Mouse (Mus musculus): ENCODE data around the gene Plekha6.

Plekha6 gene

DNA sequence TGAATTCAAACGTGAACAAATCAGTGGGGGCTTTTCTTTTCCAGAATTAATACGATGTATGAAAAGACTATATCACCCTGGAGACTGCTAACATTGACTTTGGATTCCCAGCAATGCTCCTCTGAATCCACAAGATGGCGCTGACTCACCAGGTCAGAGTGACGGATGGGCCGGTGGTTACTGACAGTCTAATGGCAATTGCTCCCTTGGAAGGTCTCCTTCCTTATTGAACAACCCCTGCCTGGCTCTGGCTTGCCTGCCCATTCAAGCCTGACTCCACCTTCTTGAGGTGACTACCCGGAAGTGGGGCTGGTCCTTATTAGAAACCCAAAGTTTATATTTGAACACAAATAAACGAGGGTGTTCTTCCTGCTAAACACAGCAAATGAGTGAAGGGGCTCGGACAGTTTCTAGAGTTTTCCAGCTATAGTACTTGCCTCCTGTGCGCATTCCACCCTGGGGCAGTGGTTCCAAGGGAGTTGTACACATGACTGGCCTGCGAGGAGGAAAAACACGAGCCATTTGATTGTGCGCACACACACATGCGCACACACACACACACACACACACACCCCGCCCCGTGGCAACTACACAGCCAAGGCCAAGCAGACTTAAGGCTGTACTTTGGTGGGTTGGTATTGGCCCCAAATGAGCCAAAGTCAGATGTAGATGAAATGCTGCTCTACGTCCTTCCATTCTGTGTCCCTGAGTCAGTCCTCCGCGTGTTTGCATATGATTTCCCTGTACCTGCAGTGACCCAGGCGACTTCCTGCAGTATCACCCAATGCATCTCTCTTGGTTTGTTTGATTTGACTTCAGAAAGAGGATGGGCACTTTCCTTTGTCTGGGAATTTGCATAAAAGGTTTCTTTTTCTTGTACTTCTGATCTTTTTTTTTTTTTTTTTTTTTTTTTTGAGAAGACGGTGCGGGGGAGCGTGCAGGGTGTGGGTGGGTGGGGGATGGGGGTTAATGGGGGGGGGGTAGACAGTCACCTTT is 17.7 kb upstream of the Plekha6 start:
- DNase-seq (ENCODE audit: low read depth, low spot score): peak; percentile 46

DNA sequence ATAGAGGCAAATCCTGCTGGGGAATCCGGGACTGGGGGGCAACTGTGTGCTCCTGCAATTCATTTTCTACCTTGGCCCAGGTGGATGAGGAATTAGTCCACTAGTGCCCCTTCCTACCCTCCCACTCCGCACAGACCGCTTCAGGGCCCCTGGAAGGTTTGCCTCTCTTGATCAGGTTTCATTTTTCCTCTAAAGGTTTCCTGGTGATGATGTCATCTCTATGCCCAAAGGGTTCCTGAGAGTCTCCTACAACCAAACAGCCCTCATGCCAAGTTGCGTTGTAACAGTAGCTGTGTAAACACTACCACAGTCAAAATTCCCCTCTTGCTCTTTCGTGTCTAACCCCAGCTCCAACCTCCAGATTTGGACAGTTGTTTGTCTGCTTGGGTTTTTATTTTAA is 16.7 kb upstream of the Plekha6 start:
- no peak for DNase-seq (ENCODE audit: low read depth, low spot score)

DNA sequence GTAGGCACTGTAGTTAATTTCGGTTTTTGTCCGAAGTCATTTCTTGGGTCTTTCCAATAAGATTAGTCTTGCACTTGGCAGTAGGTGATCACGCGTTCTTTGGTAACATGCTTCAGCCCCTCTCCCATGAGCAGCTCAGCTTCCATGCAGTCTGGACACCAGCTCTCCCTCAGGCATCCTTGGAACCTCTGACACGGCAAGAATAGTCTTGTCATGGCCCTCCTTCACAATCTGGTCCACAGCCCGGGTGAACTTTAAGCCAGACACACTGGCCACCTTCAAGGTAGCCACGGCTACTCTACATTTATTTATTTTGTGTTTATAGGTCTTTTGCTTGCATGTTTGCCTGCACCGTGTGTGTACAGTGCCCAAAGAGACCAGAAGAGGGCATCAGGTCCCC is 15.9 kb upstream of the Plekha6 start:
- no peak for DNase-seq (ENCODE audit: low read depth, low spot score)

DNA sequence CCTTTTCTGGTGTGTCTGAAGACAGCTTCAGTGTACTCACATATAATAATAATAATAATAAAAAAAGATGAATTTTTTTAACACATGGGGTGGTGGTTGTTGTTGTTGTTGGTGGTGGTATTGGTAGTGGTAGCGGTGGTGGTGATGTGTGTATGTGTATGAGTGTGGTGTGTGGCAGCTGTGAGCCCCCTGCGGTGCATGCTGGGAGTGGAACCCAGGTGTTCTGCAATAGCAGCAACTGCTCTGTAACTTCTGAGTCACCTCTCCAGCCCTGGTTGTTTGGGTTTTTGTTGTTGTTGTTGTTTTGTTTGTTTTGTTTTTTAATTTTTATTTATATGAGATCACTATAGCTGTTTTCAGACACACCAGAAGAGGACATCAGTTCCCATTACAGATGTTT is 13.5 kb upstream of the Plekha6 start:
- DNase-seq (ENCODE audit: low read depth, low spot score): no peak

DNA sequence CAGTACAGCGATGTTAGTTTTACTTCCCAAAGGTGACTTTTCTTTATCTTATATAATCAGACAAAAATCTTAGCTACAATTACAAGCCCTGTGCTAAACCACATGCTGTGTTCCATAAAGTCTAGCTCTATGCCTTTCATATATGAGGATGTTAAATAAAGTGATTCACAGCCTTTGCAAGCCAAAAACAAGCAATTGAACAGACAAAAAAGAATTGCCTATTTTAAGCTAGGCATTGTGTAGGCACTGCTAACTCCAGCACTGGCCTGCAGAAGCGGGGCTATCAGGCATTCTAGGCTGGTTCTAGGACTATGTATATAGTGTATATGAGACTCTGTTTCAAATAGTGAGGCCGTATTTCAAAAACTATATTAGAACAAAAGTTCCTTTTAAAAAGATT is 11.8 kb upstream of the Plekha6 start:
- DNase-seq (ENCODE audit: low read depth, low spot score): no peak

DNA sequence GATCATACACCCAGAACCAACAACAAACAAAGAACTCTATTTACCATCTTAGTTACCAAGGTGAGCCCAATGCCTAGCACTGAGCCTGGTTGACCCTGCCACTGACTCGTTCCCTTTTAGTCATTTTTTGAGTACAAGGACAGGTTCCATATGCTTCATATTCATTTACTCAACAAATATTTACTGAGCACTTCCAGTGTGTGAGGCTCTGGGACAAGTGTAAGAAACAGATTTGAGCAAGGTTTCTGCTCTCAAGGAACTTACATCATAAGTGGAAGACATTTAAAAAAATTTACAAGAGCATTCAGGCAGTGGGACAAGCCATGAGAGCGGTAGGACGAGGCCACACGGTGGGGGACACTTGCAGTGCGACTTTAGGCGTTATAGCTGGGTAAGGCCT is 8.7 kb upstream of the Plekha6 start:
- DNase-seq (ENCODE audit: low read depth, low spot score): no peak

DNA sequence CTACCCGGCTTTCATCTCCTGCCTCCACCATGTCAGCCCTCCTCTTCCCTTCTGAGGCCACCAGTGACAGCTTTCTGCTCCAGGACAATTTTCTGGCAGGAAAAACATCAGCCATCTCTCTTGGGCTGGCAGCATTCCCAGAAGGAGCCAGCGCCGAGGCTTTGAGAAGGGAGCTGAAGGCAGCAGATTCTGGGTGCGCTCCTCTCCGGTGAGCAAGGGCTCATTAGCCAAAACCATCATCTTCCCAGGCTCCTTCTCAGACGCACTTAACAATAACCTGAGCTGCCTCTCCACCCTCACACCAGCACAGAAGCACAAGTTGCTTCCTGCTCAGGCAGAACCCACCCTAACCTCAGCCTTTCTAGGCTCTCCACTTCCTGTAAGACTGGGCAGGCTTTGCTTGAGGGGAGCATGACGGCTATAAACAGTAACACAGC is 4.9 kb upstream of the Plekha6 start:
- DNase-seq (ENCODE audit: low read depth, low spot score): no peak

DNA sequence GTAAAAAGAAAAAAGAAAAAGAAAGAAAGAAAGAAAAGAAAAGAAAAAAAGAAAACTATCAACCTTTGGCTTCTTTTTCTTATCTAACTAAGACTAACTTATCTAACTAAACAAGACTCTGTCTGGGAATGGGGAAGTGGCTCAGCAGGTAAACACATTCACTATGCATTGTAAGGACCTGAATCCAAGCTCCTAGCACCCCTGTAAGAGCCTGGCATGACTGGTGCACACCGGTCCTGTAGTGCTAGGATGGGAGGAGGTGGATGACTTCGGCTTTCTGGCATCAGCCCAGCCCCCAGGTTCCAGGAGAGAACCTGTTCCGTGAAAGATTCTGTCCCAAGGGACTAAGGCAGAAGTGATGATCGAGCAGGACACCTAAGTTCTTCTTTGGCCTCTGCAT is 2.5 kb upstream of the Plekha6 start:
- no peak for DNase-seq (ENCODE audit: low read depth, low spot score)

DNA sequence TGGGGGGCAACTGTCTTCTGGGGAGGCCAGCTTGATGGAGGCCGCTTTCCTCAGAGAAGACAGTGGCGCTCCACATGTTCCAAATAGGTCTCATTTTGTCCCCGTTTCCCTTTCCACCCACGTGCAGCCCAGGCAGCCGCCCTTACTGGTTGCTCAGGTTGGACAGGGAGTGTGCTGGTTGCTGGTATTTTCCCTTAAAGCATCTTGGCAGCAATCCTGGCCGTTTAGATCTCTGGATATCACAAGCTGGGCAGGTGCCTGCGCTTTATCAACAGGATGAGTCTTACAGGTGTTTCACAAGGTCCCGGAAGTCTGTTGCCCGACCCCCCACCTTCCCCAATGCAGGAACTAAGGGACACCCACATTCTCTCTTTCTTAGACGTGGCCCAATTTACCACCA is 2.0 kb upstream of the Plekha6 start:
- DNase-seq (ENCODE audit: low read depth, low spot score): no peak

DNA sequence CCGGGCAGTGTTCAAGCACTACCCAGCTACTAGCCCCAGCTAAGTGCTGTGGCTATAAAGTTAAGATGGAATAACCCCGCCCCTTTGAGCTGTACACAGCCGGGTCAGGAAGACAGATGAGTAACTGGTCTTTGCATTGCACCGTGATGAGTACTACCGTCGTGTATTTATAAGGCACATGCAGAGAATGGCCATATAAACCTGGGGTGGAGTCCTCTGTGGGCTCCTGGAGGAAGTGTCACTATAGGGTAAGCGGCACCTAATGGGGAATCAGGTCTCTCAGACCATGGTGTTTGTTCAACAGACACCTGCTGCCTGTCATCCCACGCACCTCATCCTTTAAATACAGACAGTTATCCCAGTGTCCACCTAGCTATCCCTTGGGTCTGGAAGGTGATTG is 1.0 kb upstream of the Plekha6 start:
- no peak for DNase-seq (ENCODE audit: low read depth, low spot score)

DNA sequence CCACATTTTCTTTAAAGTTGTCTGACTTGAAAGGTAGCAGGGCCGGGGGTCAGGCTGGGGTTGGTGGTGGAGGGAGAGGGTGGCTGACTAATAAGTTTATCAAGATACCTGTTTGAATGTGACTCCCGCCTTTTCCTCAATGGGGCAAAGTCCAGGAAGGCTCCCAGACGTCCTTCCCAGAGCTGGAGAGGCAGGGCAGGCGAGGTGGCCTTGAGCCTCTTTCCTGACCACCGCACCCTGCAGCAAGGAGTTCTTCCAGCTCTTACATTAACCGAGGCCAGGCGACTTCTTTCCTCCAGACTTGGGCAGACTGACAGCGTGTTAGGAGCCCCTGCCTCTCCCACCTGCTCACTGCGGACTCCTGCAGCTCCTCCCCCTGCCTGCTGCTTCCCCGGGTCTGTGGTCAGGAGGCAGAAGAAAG is 591 bp downstream of the Plekha6 start:
- DNase-seq (ENCODE audit: low read depth, low spot score): no peak

DNA sequence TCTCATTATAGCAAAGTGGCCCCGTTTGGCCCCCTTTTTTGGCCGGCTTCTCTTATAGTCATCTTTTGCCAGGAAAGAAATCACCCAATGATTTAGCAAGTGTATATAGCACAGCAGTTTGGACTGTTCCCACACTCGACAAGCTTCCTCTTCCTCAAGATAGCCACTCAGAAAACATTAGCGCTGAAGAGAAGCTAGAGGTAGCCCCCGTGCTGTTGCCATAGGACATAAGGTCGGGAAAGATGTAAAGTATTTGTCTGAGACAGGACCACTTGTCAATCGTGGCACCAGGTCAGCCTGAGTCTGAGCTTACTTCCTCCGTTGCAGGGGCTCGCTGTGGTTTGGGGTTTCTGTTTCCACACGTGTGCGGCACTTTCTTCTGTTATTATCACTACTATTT is 1.1 kb downstream of the Plekha6 start:
- no peak for DNase-seq (ENCODE audit: low read depth, low spot score)

DNA sequence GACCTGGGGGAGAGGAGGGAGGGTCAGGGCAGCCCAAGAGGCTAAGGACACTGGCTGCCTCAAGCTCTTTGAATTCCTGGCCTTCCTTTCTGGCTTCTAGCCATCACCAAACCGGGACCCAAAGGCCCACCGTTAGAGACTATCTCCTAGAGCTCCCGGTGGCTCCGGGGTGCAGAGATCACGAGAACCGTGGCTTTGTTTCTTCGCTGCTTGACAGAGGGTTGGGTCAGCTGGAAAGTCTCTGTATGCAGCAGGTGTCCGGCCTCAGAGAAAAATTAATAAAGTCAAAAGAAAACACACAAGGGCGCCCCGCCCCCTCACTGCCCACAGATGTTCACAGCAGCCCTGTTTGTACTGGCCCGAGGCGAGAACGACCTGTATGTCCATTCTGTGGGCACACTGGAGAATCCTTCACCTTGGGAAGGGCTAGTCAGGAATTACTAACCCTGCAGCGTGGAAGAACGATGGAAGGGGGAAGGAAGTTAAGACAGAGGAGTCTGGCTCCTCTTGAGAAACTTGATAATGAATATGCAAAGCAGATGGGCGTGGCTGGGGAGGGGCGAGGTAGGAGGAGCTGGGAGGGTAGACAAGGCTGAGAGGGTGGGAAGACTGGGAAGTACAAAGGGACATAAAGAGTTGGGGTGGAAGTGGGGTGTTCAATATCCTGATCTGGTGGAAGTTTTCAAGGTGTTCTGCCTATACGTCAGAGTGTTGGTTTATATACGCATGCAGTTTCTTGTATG is 4.5 kb downstream of the Plekha6 start:
- DNase-seq (ENCODE audit: low read depth, low spot score): no peak

DNA sequence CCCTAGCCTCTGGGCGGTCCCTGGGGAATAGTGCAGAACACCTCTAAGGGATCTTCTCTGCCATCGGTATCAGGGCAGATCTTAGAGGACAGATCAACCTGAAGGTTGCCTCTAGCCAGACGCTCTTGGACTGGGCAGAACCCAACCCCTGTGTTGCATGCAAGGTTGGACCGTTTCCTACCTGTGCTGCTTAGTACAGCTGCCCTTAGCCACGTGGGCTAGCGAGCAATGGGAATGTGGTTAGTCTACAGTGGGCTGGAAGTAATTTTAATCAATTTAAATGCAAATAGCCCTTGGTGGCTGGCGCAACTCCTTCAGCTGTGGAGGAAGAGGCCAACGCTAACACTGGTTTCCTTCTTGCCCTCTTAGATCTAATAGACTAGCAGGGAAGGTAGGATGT is 6.2 kb downstream of the Plekha6 start:
- no peak for DNase-seq (ENCODE audit: low read depth, low spot score)

DNA sequence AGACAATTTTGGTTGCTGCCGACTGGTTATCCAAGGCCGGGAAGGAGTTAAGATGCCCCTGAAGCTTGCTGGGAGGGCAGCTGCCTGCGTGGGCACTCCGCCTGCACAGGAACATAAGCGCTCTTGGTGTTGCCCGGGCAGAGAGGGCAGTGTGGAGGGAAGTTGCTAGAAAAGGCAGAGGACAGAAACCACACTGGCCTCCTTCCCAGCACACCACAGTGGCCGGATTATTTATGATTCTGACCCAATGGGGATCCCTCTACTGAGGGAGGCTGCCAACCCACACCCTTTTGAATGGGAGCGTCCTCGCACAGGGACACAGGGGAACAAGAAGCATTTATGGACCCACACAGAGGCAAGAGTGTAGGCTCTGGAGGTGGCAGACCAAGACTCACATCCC is 7.3 kb downstream of the Plekha6 start:
- no peak for DNase-seq (ENCODE audit: low read depth, low spot score)

DNA sequence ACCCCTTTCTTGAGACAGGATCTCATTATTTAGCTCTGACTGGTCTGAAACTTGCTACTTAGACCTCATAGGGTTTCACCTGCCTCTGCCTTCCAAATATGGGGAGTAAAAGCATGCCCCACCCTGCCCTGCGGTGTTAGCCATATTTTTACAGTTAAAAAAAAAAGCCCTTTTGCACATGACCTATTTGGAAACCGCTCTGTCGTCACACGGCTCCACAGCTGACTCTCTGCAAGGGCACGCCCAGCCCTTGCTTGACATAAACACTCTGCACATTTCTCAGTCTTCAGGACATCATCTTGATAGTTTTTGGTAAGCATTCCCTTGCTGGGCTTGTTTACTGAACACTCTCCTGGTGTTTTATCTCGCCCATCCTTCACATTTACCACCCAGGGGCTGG is 11.1 kb downstream of the Plekha6 start:
- DNase-seq (ENCODE audit: low read depth, low spot score): no peak

DNA sequence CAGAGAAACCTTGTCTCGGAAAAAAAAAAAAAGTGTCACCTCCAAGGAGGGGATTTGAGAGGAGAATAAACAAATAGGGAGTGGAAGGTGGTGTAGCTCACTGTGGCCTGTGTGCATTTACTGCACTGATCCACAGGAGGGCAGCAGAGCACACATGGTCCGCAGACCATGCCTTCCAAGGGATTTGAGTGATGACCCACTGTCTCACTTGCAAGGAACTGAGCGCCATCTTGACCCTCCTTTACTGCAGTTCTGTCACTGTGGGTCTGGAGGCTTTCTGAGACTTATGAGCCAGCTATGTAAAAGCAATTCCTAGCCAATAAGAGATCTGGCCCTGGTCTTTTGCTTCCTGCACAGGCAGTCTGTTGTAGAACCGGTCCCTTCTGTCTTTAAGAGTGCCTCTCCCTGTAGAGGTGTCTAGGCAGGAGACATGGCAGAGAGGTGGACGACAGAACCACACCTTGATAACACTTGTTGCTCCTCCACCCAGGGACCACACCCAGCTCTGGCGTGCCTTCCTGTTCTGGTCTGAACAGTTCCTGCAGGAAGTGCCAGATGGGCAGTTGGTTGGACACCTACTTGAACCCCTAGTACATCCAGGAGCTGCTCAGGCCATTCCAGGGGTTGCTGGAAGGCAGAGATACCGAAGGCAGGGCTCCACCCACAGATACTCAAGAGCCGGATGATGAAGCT is 13.6 kb downstream of the Plekha6 start:
- DNase-seq (ENCODE audit: low read depth, low spot score): peak; percentile 66

DNA sequence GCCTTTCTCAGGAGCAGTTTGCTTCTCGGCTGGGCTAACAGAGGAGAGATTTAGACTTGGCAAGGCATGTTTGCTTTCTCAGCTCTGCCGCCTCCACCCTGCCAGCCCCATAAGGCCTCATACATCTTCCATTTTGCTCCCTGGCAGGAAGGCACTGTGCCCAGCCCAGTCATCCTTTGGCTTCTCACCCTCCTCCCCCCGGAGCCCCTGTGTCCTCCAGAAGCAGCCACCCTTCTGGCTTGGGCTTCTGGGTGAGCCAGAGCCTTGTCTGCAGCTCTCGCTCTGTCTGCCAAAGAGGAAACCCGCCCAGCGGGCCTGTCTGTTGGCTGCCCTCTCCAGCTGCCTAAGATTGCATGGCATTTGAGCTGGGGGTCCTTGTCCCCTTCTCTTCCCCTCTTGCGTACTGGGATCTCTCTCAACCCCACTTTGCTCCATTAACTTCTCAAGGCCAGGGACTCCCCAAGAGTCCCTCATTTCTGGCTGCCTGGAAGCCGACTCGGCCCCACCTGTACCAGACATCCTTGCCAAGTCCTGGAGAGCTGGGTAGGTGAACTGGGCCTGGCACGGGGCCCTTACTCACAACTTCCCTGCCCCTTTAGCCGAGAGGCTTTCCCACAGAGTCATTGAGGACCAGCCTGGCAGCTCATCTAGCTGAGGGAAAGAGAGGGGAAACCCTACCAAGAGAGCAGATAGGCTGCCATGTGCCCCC is 14.9 kb downstream of the Plekha6 start:
- DNase-seq (ENCODE audit: low read depth, low spot score): no peak

DNA sequence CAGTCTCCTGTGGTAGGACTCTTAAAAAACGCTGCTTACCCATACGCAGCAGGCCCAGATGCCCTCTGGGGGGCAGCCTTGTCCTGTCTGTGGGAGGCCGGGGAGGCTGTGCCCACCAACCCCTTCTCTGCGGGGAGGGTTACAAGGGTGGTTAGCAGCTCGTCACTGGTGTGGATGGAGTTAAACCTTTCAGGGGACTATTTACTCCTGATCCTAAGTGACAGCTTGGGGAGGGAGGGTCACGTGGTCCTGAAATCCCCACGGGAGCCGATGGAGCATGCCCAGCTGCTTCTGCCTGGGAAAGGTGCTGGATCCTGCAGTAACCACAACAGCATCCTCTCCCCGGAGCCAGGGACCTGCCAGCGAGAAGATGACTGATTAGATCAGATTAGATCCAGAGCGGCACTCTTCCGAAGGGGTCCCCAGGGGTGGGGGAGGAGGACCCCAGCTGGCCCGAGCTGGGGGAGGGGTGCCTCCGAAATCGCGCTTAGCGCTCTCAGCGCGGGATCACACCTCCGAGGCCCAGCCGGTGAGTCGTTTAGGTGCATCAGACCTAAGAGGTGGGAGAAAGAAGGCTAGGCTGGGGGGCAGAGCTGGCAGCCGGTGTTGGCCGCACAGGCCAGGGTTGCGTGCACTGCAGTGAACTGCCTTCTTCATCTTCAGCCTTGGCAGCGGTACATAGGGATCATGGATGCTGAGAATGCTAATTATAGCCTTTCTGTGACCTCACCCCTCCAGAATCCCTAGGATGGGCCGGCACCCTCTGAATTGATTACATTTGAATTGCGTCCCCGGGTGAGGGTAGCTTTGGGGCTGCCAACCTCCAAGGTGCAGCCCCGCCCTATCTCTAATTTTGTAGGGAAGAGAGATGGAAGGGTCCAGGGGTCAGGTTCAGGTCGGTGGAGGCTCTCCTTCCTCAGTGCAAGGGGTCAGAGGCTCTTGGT is 17.3 kb downstream of the Plekha6 start:
- DNase-seq (ENCODE audit: low read depth, low spot score): peak; percentile 92

DNA sequence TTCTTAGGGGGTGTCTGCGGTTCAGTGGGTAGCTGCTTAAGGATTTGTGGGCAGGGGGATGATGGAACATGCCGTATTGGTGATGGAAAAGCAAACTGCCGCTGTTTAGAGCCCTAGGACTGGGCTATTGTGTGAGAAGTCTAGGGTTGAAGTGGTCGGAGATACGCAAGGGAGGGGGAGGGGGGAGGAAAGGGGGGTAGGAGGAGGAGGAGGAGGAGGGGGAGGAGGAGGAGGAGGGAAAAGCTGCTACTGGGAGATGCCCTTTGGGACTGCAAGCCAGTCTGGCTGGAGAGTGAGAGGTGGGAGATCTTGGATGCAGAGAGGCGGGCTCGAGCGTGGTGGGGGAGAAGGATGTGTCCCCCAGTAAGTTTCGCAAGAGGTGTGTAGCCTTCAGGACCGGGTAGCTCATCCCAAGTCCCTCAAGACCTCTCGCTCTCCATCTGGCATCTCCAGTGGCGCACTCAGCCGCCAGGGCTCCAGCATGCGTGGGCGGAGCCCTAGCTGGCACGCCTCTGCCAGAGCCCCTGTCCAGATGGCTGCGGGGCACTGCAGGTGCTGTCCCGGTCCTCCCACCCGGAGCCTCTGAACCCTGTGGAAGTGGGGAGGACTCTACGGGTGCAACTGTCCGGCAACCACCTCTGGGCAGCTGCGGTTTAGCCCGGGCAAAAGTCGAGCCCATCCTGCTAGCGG is 18.2 kb downstream of the Plekha6 start:
- DNase-seq (ENCODE audit: low read depth, low spot score): peak; percentile 60

All from retina, postnatal 7 days (tissue).